25 mouse cellular contexts compared by ENCODE assay signal in genomic region chr1:170950772-170951171, GRCm38 (mm10). TPM values are rescaled to one million over a fixed set of nuclear protein-coding genes. Genes with fewer than 3 reads are reported as not detected.
A peak's percentile ranks its signal among the peaks of the same experiment; 100 is the strongest.
DNase-seq lines count a peak whose midpoint lies in the region; ATAC-seq lines count a peak whose summit lies in the region.
"Had no signal": no experiment of that assay in that cellular context is flagged by ENCODE, and none has a peak within 500 bp of the region (broad histone marks: within the 10 kb centered on the region; RNA-seq: fewer than 3 reads in every experiment).

No protein-coding gene starts in this region.

- WGBS in forebrain, embryonic 10.5 days: 70% methylated on average over 3 of the region's 3 CpGs

- ATAC-seq in megakaryocyte progenitor cell, adult 5-6 weeks (replicated peaks; ENCODE audit: poor library complexity): peak; percentile 68
- ATAC-seq: forebrain, postnatal 0 days had no signal

- H3K4me3 ChIP-seq in forebrain, embryonic 10.5 days: no peak overlapping the region
- H3K4me3 ChIP-seq: heart, embryonic 13.5 days had no signal

- H3K27me3 ChIP-seq in forebrain, embryonic 10.5 days (ENCODE audit: poor library complexity, severe bottlenecking): no peaks in the 10 kb centered on the region
- H3K27me3 ChIP-seq: heart, embryonic 13.5 days had no signal

- peaks cover 6% of the 10 kb centered on the region for H3K9me3 ChIP-seq in forebrain, embryonic 10.5 days

- H3K4me1 ChIP-seq in forebrain, embryonic 10.5 days: no peaks in the 10 kb centered on the region
- H3K4me1 ChIP-seq: heart, embryonic 13.5 days had no signal

- no peaks in the 10 kb centered on the region for H3K36me3 ChIP-seq in forebrain, embryonic 10.5 days (replicated peaks)
- H3K36me3 ChIP-seq: heart, embryonic 13.5 days had no signal

- no peak overlapping the region for H3K27ac ChIP-seq in forebrain, embryonic 10.5 days
- H3K27ac ChIP-seq: heart, embryonic 13.5 days; stomach, postnatal 0 days had no signal

- DNase-seq in embryo, embryonic 11 days: peak; percentile 4
- DNase-seq in embryo, embryonic 9.5 days (ENCODE audit: extremely low spot score): no peak
- peak; percentile 82 for DNase-seq in MEL-GATA-1-ER (ENCODE audit: extremely low read depth, low read depth)
- peak; percentile 32 for DNase-seq in induced T-regulatory cell, adult 2 months (ENCODE audit: low read depth)
- DNase-seq in kidney, postnatal 25 days: no peak
- no peak for DNase-seq in layer of hippocampus, adult 11-12 months (ENCODE audit: low spot score)
- DNase-seq in forebrain, embryonic 10.5 days (ENCODE audit: extremely low spot score, low spot score): no peak
- DNase-seq: adrenal gland, postnatal 10 days; B cell, adult 2 months; cerebellum, adult 2 months; forebrain, postnatal 0 days; heart, postnatal 36 days; kidney, adult 2 months; kidney, postnatal 36 days; lung, postnatal 10 days; thymus, postnatal 36 days had no signal

RNA-seq across cellular contexts. Expression of gene Fcrla, which starts 23.4 kb away (rescaled TPM):
- total RNA-seq in megakaryocyte progenitor cell, adult 5-6 weeks (2015): not detected in 2 replicates
- total RNA-seq in megakaryocyte progenitor cell, adult 5-6 weeks (2017): not detected in 2 replicates
- polyA plus RNA-seq in forebrain, embryonic 10.5 days (2016; fragmentation: Nextera tagmentation; extraction: Ambion mirVana): not detected in 2 replicates
- total RNA-seq: forebrain, postnatal 0 days; gastrocnemius, adult 18-20 months; granulocyte monocyte progenitor cell, adult 5-6 weeks; left cerebral cortex, postnatal 36 days had no signal
- polyA plus RNA-seq: brain, embryonic 14.5 days; midbrain, embryonic 11.5 days; neural tube, embryonic 14.5 days had no signal

RNA-seq across cellular contexts. Expression of gene Fcgr2b, which starts 25.6 kb away (rescaled TPM):
- total RNA-seq in megakaryocyte progenitor cell, adult 5-6 weeks (2015): 142 and 144 TPM in 2 replicates
- total RNA-seq in megakaryocyte progenitor cell, adult 5-6 weeks (2017): 99.9 and 118 TPM in 2 replicates
- 0.09 TPM in 1 of 2 replicates, not detected in the other for polyA plus RNA-seq in forebrain, embryonic 10.5 days (2016; fragmentation: Nextera tagmentation; extraction: Ambion mirVana)
- polyA plus RNA-seq: midbrain, embryonic 11.5 days had no signal

RNA-seq across cellular contexts. Expression of gene Fcrlb, which starts 38.0 kb away (rescaled TPM):
- not detected in 2 replicates for total RNA-seq in megakaryocyte progenitor cell, adult 5-6 weeks (2015)
- total RNA-seq in megakaryocyte progenitor cell, adult 5-6 weeks (2017): not detected in 2 replicates
- polyA plus RNA-seq in forebrain, embryonic 10.5 days (2016; fragmentation: Nextera tagmentation; extraction: Ambion mirVana): not detected in 2 replicates
- total RNA-seq: forebrain, postnatal 0 days; gastrocnemius, adult 18-20 months; granulocyte monocyte progenitor cell, adult 5-6 weeks; heart, postnatal 36 days had no signal
- polyA plus RNA-seq: heart, embryonic 13.5 days; midbrain, embryonic 11.5 days had no signal

Comparison
In these comparisons a context has a peak if more than half of its experiments do, and no peak if none do; other contexts are left out.
1. DNase-seq: peak in embryo, embryonic 11 days (single experiment), MEL-GATA-1-ER (single experiment) and induced T-regulatory cell, adult 2 months (single experiment); none in embryo, embryonic 9.5 days (single experiment), kidney, postnatal 25 days (0 of 2), layer of hippocampus, adult 11-12 months (single experiment) and forebrain, embryonic 10.5 days (single experiment).